Mouse (Mus musculus): ENCODE measurements at regions not wholly inside any gene's neighbourhood (a gene's known extent, or its start where the extent isn't known, plus 50 kb on each side); places are given as distances from the start of the nearest gene placed in this dataset.
A peak's percentile ranks its signal among the peaks of the same experiment; 100 is the strongest.
"Not testable (repeated sequence)": the region's sequence is repeated elsewhere in the genome, so short reads cannot be mapped to it uniquely, and the experiment has no call there.

DNA sequence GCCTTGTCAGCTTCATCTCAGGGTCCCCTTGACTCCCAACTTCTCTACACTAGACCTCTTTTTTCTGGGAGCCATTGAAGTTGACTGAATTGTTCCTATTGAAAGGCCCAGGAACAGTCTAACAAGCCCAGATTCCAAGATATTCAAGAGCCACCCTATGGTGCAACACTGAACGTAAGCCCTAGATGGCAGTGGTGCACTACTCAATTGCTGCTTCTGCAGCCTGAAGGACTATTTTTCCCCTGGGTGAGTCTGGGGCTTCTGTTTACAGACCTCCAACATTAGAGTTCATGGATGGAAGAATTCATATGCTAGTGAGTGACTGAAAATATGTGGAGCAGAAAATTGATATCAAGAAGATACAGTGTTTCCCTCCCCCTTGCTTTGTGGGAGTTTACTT, 306.4 kb upstream of the 5730507C01Rik start:
- peak; percentile 21; the same call in 1 of the 2 replicates for TF ChIP-seq CTCF (IDR thresholded peaks at IDR 0.05)
- TF ChIP-seq POLR2A, EP300 (IDR thresholded peaks at IDR 0.05; ENCODE audit: insufficient read depth, low read depth, low read length): not testable (repeated sequence)
